Mouse (Mus musculus): Measurements from ENCODE around the gene Olfr1308.

DNA sequence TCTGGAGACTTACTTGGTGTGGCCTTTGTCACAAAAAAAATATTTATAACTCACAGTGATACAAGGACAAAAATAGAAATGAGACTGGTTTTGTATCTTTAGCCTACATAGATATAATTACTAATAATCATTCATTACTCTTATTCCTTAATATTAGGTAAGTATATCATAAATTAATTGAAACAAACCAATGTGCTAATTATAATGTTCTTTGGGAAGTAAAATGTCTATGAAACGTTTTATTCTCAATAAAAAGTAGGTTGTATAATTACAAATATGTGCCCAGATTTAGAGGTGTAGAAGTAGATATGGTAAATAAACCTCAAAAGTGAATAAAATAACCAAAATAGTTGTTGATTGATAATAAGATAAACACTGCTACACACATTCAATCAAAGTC, at the start of gene Olfr1308:
- TF ChIP-seq EP300 (IDR thresholded peaks at IDR 0.05; ENCODE audit: insufficient read depth, low read depth, low read length) (no peak), CTCF (IDR thresholded peaks at IDR 0.05; ENCODE audit: low read depth, low read length) (no peak), POLR2A (IDR thresholded peaks at IDR 0.05; ENCODE audit: insufficient read depth, low read length) (no peak)

Measured in ES-Bruce4 (cell line).